Mouse (Mus musculus) ES-E14 (cell line): ENCODE data around the gene Vamp1. TPM values are rescaled to one million over a fixed set of nuclear protein-coding genes. Genes with fewer than 3 reads are reported as not detected.
A peak's percentile ranks its signal among the peaks of the same experiment; 100 is the strongest.

Experiments used
- DNase-seq: peaks from one replicate; pipeline ENCODE4 v3.0.0-alpha.2; 2013; ENCODE audit warnings: low read depth, low spot score
- H3K27ac ChIP-seq: 2 replicates; pipeline ENCODE4 v1.5.1; 2012; ENCODE audit warnings: low read depth, mild to moderate bottlenecking, low read length, moderate library complexity, mixed read lengths; ENCODE audit not compliant: poor library complexity, insufficient read depth, severe bottlenecking
- H3K36me3 ChIP-seq: 2 replicates; pipeline ENCODE4 v1.6.1; 2012; ENCODE audit warnings: mild to moderate bottlenecking, low read length, moderate library complexity, mixed read lengths; ENCODE audit not compliant: control insufficient read depth, poor library complexity, insufficient read depth, severe bottlenecking
- H3K4me1 ChIP-seq, 2 experiments: fragments of 150-350 bp in 1 of 2; sonication (generic) in 1 of 2; 2 replicates each; pipeline ENCODE4 v1.6.1; 2012; ENCODE audit warnings: low read length in 2 of 2, mild to moderate bottlenecking in 1 of 2, mixed read lengths in 1 of 2; ENCODE audit not compliant: control insufficient read depth in 2 of 2, insufficient read depth in 2 of 2, poor library complexity in 1 of 2
- H3K4me3 ChIP-seq, 2 experiments: fragments of 150-350 bp in 1 of 2; sonication (generic) in 1 of 2; 2 replicates each; pipeline ENCODE4 v1.5.1; 2012; ENCODE audit warnings: low read length in 2 of 2, low read depth in 1 of 2, mild to moderate bottlenecking in 1 of 2, mixed read lengths in 1 of 2; ENCODE audit not compliant: insufficient read depth in 1 of 2, poor library complexity in 1 of 2, severe bottlenecking in 1 of 2
- H3K9ac ChIP-seq: 2 replicates; pipeline ENCODE4 v1.6.1; 2012; ENCODE audit warnings: low read depth, mild to moderate bottlenecking, low read length, mixed read lengths; ENCODE audit not compliant: poor library complexity, insufficient read depth, severe bottlenecking
- H3K9me3 ChIP-seq: fragments of 150-350 bp; sonication (generic); 2 replicates; pipeline ENCODE4 v1.6.1; 2012; ENCODE audit warnings: low read depth, mild to moderate bottlenecking, low read length; ENCODE audit not compliant: control insufficient read depth, insufficient read depth
- CHD2 ChIP-seq: IDR thresholded peaks from 2 replicates; pipeline ENCODE4 v1.6.1; 2014; ENCODE audit warnings: mild to moderate bottlenecking, low read depth, low read length, inconsistent platforms
- HCFC1 ChIP-seq: IDR thresholded peaks from 2 replicates; pipeline ENCODE4 v1.6.1; 2012; ENCODE audit warnings: low read length, inconsistent platforms, borderline replicate concordance; ENCODE audit not compliant: insufficient read depth
- MAFK ChIP-seq: IDR thresholded peaks from 2 replicates; pipeline ENCODE4 v1.6.1; 2014; ENCODE audit warnings: mild to moderate bottlenecking, low read depth, low read length, inconsistent platforms; ENCODE audit not compliant: insufficient read depth
- ZC3H11A ChIP-seq: IDR thresholded peaks from 2 replicates; pipeline ENCODE4 v1.6.1; 2012; ENCODE audit warnings: low read depth, mild to moderate bottlenecking, inconsistent platforms, low read length, borderline replicate concordance
- ZNF384 ChIP-seq: IDR thresholded peaks from 2 replicates; pipeline ENCODE4 v1.6.1; 2012; ENCODE audit warnings: low read depth, low read length, inconsistent platforms
- in situ Hi-C, 2 experiments: fragments of 600-800 bp; cut with MboI; formaldehyde crosslinking; loops; one replicate each; pipeline ENCODE4 v1.15.1; 2025; ENCODE audit warnings: low sequenced_read_pairs in 2 of 2, inconsistent platforms in 1 of 2; ENCODE audit not compliant: unreplicated experiment in 2 of 2
- total RNA-seq: library from RNA; depleted of rRNA; stranded (reverse); fragments of 300-350 nt; gene quantifications from 2 replicates; pipeline ENCODE4 v1.2.3, GENCODE M21; 2012

The Vamp1 gene
- total RNA-seq, 1 experiment: 3.5 TPM

DNA sequence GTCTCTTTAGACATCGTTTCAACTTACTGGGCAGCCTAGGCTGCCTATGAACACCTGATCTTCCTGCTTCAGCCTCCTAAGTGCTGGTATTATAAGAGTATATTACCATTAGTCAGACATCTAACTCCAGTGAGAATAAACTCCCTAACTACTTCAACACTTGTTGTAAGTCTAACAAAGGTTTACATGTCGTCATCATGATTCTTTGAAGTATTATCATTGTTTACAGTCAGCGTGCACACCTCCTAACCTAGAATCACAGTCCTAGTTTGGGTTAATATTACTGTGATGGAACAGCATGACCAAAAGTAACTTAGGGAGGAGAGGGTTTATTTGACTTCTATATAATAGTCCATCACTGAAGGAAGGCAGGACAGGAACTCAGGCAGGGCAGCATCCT is 52.1 kb downstream of the Vamp1 start:
- no peak overlapping the region for H3K27ac ChIP-seq
- TF ChIP-seq ZC3H11A (no peak), CHD2 (no peak), ZNF384 (no peak), HCFC1 (no peak)
- in situ Hi-C loops: no loop called here

DNA sequence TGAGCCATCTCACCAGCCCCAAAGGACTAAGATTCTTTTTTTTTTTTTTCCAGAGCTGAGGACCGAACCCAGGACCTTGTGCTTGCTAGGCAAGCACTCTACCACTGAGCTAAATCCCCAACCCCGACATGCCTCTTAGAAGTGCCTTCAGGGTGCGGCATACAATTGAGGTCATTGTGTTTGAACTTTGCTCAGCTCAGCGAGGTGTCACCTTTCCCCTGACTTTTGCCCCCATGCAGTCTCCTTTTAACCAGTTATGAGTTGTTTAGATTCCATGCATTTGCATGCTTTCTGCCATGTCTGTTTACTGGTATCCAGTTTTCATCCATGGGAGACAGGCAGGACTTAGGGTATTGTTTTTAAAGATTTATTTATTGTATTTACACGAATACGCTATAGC is 53.4 kb downstream of the Vamp1 start:
- peaks cover 0 to 4% of the 10 kb centered on the region in 2 experiments; a peak in 1 of 4 replicates for H3K4me1 ChIP-seq
- H3K36me3 ChIP-seq: no peaks in the 10 kb centered on the region
- H3K9ac ChIP-seq: no peak overlapping the region
- TF ChIP-seq ZNF384 (no peak), HCFC1 (no peak), MAFK (no peak), CHD2 (no peak), ZC3H11A (no peak)
- no peak overlapping the region for H3K4me3 ChIP-seq
- in situ Hi-C loops: no loop called here
- H3K27ac ChIP-seq: no peak overlapping the region
- no peaks in the 10 kb centered on the region for H3K9me3 ChIP-seq
- DNase-seq: no peak

More for the DNA sequence above, 52.1 kb downstream of the Vamp1 start:
- no peaks in the 10 kb centered on the region for H3K36me3 ChIP-seq
- no peaks in the 10 kb centered on the region for H3K9me3 ChIP-seq
- no peak overlapping the region for H3K4me3 ChIP-seq
- no peak overlapping the region for H3K9ac ChIP-seq
- peaks cover 0 to 4% of the 10 kb centered on the region in 2 experiments; a peak in 1 of 4 replicates for H3K4me1 ChIP-seq
- DNase-seq: no peak

DNA sequence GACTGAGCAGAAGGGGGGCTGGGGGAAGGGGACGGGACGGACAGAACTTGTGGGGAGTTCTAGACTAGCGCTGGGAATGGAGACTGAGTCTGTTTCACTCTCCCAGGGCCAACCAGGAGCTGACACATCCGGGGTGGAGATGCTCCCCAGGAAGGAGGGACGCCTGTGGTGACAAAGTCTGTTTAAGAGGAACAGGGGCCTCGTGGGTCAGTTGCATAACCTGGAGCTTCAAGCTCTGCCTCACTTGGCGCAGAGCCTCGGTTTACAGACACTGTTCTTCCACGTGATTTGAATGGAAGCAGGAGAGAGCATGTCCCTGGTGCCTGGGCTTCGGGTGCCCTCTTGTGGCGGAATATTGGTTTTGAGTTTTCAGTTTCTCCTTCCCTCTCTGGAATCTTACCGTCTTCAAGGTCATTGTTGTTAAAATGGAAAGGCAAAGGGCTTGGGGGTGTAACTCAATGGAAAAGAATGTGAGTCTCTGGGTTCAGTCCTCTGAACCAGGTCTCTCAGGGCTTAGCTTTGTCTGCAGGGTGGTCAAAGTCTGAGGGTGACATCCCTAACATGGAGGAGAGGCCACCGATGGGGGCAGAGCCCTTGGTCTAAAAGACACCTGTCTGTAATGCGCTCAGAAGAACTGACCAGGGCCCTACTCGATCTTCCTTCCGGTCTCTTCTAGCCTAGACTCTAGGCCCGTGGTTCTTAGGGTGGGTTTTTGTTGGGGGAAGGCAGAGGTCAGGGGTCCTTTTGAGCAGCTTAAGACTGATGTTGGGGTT is 56.3 kb downstream of the Vamp1 start:
- in situ Hi-C loops: no loop called here

GRCm38 (mm10) chr6:125272228-125272785 is 57.0 kb downstream of the Vamp1 start:
- Histone ChIP-seq H3K36me3 (no peaks in the 10 kb centered on the region), H3K4me3 (no peak overlapping the region), H3K27ac (no peak overlapping the region), H3K4me1 (peaks cover 0 to 4% of the 10 kb centered on the region in 2 experiments; a peak in 1 of 4 replicates), H3K9me3 (no peaks in the 10 kb centered on the region), H3K9ac (no peak overlapping the region)
- DNase-seq: no peak
- no peak for TF ChIP-seq ZNF384
- TF ChIP-seq HCFC1: no peak
- no peak for TF ChIP-seq ZC3H11A
- no peak for TF ChIP-seq CHD2
- TF ChIP-seq MAFK: no peak
- in situ Hi-C loops: no loop called here

More for the DNA sequence above, 56.3 kb downstream of the Vamp1 start:
- DNase-seq: peak; percentile 95
- Histone ChIP-seq H3K4me1 (peaks cover 0 to 4% of the 10 kb centered on the region in 2 experiments; a peak in 1 of 4 replicates), H3K9me3 (no peaks in the 10 kb centered on the region), H3K4me3 (no peak overlapping the region), H3K9ac (peak overlapping the region; percentile 56; the same call in 1 of the 2 replicates), H3K27ac (no peak overlapping the region), H3K36me3 (no peaks in the 10 kb centered on the region)
- TF ChIP-seq ZC3H11A: peak; percentile 89
- no peak for TF ChIP-seq HCFC1
